Mouse (Mus musculus) adrenal gland, adult 10 weeks (tissue): ENCODE data around the gene Spry2. TPM values are rescaled to one million over a fixed set of nuclear protein-coding genes. Genes with fewer than 3 reads are reported as not detected.

Experiments
- polyA plus RNA-seq: library from polyadenylated mRNA; stranded (reverse); fragments of 350-450 nt; fragmentation: Illumina TruSeq; extraction: RNeasy Lipid Tissue Mini Kit (QIAGEN cat#74804); gene quantifications from one replicate; pipeline ENCODE4 v1.2.3, GENCODE M21; 2014; ENCODE audit warnings: low read depth, low replicate concordance

Gene Spry2
- polyA plus RNA-seq = 29.4 TPM

DNA sequence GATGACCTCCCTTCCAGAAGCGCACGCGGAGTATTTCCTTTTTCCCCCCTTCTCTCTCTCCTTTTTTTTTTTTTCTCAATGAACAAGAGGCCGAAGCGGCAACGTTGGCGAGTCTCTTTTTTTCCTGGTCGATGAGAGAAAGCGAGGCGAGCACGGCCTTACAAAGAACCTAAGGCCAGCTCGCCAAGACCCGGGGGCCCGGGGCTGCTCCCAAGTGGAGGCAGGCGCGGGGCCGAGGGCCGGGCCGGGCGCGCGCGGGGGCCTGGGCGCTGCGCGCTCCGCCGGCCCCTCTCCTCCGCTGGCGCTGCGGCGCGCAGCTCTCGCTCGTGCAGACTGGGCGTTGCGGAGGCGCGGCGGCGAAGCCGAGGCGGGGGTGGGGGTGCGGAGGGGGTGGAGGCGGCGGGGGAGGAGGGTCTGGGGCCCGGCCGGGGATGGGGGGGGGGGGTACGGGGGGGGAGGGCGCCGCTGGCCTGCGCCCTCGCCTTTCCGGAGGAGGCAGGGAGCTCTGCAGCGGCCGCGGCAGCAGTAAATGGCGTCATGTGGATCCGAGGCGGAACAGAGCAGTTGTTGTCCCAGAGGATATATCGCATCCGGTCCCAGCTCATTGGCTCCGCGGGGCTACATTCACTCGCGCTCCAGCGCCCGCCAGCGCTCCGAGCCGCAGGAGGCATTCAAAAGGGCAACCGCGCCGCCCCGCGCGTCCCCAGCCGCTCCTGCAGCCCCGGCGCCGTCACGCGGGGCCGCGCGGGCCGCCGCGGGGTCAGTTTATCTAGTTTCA, at the start of gene Spry2:
TSS of gene Spry2 (minus strand) at position 29 of the 778 bp plus-strand sequence.

Other genes with a start within 250 kb of the Spry2 start
- gene Trim52, start 209.4 kb upstream of the Spry2 start, polyA plus RNA-seq = not detected